Mouse (Mus musculus): ENCODE data around the gene Hdgfl3. TPM values are rescaled to one million over a fixed set of nuclear protein-coding genes. Genes with fewer than 3 reads are reported as not detected.

The Hdgfl3 gene
- polyA plus RNA-seq (2015; fragmentation: Nextera tagmentation; extraction: Ambion mirVana): 4.1 and 4.9 TPM in 2 replicates

GRCm38 (mm10) chr7:81934267-81934745 is at the start of gene Hdgfl3:
Hdgfl3 (minus strand) TSS chr7:81934473.

GRCm38 (mm10) chr7:81858968-81859721 is 75.1 kb downstream of the Hdgfl3 start, which contains the start of gene Tm6sf1:
Tm6sf1 (plus strand) TSS chr7:81859001.

GRCm38 (mm10) chr7:81855694-81856093 is 78.6 kb downstream of the Hdgfl3 start, which contains the start of gene Gm10160:
Gm10160 (minus strand) TSS chr7:81855794.

Other genes starting within 250 kb of the Hdgfl3 start
- 3.8 and 4.2 TPM in 2 replicates for gene Homer2, start 226.9 kb downstream of the Hdgfl3 start, polyA plus RNA-seq (2015; fragmentation: Nextera tagmentation; extraction: Ambion mirVana)
- gene Ramac, start 171.5 kb downstream of the Hdgfl3 start, polyA plus RNA-seq (2015; fragmentation: Nextera tagmentation; extraction: Ambion mirVana): 95.3 TPM in 2 replicates
- 33.2 and 33.7 TPM in 2 replicates for gene 3110040N11Rik, start 145.0 kb downstream of the Hdgfl3 start, polyA plus RNA-seq (2015; fragmentation: Nextera tagmentation; extraction: Ambion mirVana)
- 32.3 and 37.3 TPM in 2 replicates for gene Btbd1, start 105.0 kb downstream of the Hdgfl3 start, polyA plus RNA-seq (2015; fragmentation: Nextera tagmentation; extraction: Ambion mirVana)
- gene Gm10160, start 78.7 kb downstream of the Hdgfl3 start, polyA plus RNA-seq (2015; fragmentation: Nextera tagmentation; extraction: Ambion mirVana): not detected in 2 replicates
- 15.3 and 22.4 TPM in 2 replicates for gene Tm6sf1, start 75.5 kb downstream of the Hdgfl3 start, polyA plus RNA-seq (2015; fragmentation: Nextera tagmentation; extraction: Ambion mirVana)
- 1.7 and 1.8 TPM in 2 replicates for gene Bnc1, start 57.8 kb upstream of the Hdgfl3 start, polyA plus RNA-seq (2015; fragmentation: Nextera tagmentation; extraction: Ambion mirVana)
- gene Sh3gl3, start 239.4 kb upstream of the Hdgfl3 start, polyA plus RNA-seq (2015; fragmentation: Nextera tagmentation; extraction: Ambion mirVana): 1.3 and 1.6 TPM in 2 replicates

All from spleen, postnatal 0 days (tissue).